Mouse (Mus musculus): ENCODE data around the gene Lama2. TPM values are rescaled to one million over a fixed set of nuclear protein-coding genes. Genes with fewer than 3 reads are reported as not detected.

Gene Lama2
- polyA plus RNA-seq, 1 experiment from 2014 or later: 0.81 TPM

DNA sequence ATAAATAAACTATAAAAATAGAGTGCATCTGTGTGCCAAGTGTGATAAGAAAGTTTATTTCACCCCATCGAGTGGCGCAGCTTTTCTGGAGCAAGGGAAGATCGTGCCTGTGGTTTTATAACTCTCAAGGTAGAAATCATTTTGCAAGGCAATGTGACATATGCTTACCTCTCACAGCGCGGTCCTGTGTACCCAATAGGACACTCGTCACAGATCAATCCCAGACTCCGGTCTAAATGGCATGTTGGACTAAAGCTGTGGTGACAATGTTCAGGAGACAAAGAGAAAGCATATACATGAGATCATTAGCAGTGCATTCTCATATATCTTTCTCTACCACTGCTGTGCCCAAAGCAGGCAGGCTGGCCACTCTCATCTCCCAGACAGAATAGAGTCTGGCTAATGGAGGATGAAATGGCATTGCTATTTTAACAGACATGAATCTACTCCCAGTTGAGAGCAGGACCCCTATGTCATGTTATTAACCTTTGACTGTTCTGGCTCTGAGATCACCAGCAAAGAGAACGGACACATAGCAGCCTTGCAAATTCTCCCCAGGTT, 395.7 kb downstream of the Lama2 start:
- Histone ChIP-seq H3K9ac (ENCODE audit: low read depth, low read length) (no peak overlapping the region), H3K27me3 (ENCODE audit: control insufficient read depth, insufficient read depth, low read depth, low read length) (no peaks in the 10 kb centered on the region), H3K4me2 (ENCODE audit: low read depth, low read length) (no peak overlapping the region), H3K27ac (ENCODE audit: low read length) (no peak overlapping the region), H3K4me1 (ENCODE audit: control insufficient read depth, low read depth, low read length) (no peaks in the 10 kb centered on the region), H3K4me3 (ENCODE audit: low read depth, low read length) (no peak overlapping the region), H3K9me3 (replicated peaks; ENCODE audit: control insufficient read depth, low read length) (no peaks in the 10 kb centered on the region), H3K36me3 (ENCODE audit: control insufficient read depth, insufficient read depth) (no peaks in the 10 kb centered on the region)
- WGBS (ENCODE audit: insufficient replicate concordance): 62% methylated on average over 8 of the region's 8 CpGs
- no peak for ATAC-seq (ENCODE audit: low read depth)

GRCm38 (mm10) chr10:27222639-27223315, 396.8 kb downstream of the Lama2 start:
- no peak for ATAC-seq (ENCODE audit: low read depth)
- no peak overlapping the region for H3K4me3 ChIP-seq (ENCODE audit: low read depth, low read length)
- 60% methylated on average over 6 of the region's 6 CpGs for WGBS (ENCODE audit: insufficient replicate concordance)

DNA sequence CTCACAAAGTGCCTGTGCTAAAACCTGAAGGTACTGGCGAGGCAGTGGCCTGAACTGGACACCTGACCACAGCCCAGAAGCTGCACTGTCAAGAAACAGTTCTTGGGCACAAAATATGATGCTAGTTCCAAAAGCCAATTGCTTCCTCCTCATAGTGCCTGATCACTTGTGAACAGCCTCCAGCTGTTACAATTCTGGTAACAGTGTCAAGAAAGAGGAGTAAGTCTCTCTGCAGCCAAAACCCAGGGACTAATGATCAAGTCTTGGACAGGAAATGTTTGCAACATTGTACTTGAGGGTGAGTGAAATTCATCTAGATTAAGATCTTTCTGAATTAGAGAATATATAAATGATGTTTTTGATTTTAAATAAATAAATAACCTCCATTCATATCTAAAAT, 399.9 kb downstream of the Lama2 start:
- Histone ChIP-seq H3K4me3 (ENCODE audit: low read depth, low read length) (no peak overlapping the region), H3K9me3 (replicated peaks; ENCODE audit: control insufficient read depth, low read length) (no peaks in the 10 kb centered on the region), H3K27ac (ENCODE audit: low read length) (no peak overlapping the region), H3K4me2 (ENCODE audit: low read depth, low read length) (no peak overlapping the region), H3K9ac (ENCODE audit: low read depth, low read length) (no peak overlapping the region), H3K4me1 (ENCODE audit: control insufficient read depth, low read depth, low read length) (no peaks in the 10 kb centered on the region), H3K27me3 (ENCODE audit: control insufficient read depth, insufficient read depth, low read depth, low read length) (no peaks in the 10 kb centered on the region), H3K36me3 (ENCODE audit: control insufficient read depth, insufficient read depth) (no peaks in the 10 kb centered on the region)
- 34% methylated on average over 1 of the region's 1 CpGs for WGBS (ENCODE audit: insufficient replicate concordance)
- no peak for ATAC-seq (ENCODE audit: low read depth)

More at GRCm38 (mm10) chr10:27222639-27223315, 396.8 kb downstream of the Lama2 start:
- Histone ChIP-seq H3K36me3 (ENCODE audit: control insufficient read depth, insufficient read depth) (no peaks in the 10 kb centered on the region), H3K27ac (ENCODE audit: low read length) (no peak overlapping the region), H3K9me3 (replicated peaks; ENCODE audit: control insufficient read depth, low read length) (no peaks in the 10 kb centered on the region), H3K4me1 (ENCODE audit: control insufficient read depth, low read depth, low read length) (no peaks in the 10 kb centered on the region), H3K9ac (ENCODE audit: low read depth, low read length) (no peak overlapping the region), H3K4me2 (ENCODE audit: low read depth, low read length) (no peak overlapping the region), H3K27me3 (ENCODE audit: control insufficient read depth, insufficient read depth, low read depth, low read length) (no peaks in the 10 kb centered on the region)

DNA sequence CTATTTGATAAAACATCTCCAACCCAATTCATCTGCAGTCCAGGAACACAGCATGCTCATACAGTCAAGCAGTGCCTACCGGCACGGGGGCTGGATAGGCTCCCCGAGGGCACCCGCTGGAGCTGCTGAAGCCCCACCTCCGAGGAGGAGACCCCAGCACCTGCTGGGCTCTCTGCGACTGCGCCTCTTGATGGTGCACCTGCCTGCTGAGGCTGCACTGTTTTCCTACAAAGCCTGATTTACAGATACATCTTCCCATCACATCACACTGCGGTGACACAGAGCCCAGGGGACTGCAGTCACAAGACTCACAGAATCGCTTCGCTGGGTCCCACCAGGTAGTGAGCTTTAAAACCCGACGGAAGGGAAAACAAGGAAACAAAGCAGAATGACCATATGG, 412.2 kb downstream of the Lama2 start:
- ATAC-seq (ENCODE audit: low read depth): no peak
- H3K4me2 ChIP-seq (ENCODE audit: low read depth, low read length): no peak overlapping the region
- H3K27me3 ChIP-seq (ENCODE audit: control insufficient read depth, insufficient read depth, low read depth, low read length): no peaks in the 10 kb centered on the region
- H3K9ac ChIP-seq (ENCODE audit: low read depth, low read length): no peak overlapping the region
- no peak overlapping the region for H3K4me3 ChIP-seq (ENCODE audit: low read depth, low read length)
- H3K4me1 ChIP-seq (ENCODE audit: control insufficient read depth, low read depth, low read length): no peaks in the 10 kb centered on the region
- no peak overlapping the region for H3K27ac ChIP-seq (ENCODE audit: low read length)
- no peaks in the 10 kb centered on the region for H3K36me3 ChIP-seq (ENCODE audit: control insufficient read depth, insufficient read depth)
- WGBS (ENCODE audit: insufficient replicate concordance): 25% methylated on average over 12 of the region's 12 CpGs
- no peaks in the 10 kb centered on the region for H3K9me3 ChIP-seq (replicated peaks; ENCODE audit: control insufficient read depth, low read length)

DNA sequence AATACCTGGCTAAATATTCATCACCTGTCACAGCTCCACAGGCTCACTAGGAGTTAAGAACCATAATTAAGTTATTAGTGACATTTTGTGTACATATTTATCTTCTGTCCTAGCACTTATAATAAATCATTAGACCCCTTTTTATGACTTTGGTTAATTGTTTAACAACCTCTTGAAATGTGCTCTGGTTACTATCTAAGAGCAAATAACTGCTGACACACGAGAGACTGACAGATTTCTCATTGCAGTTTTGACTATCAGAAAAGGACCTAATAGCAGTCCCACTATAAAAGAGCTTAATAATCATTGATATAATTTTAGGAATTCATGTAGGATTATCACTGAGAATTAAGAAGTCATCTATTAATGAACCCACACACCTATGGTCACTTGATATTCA, 421.1 kb downstream of the Lama2 start:
- Histone ChIP-seq H3K4me1 (ENCODE audit: control insufficient read depth, low read depth, low read length) (no peaks in the 10 kb centered on the region), H3K4me2 (ENCODE audit: low read depth, low read length) (no peak overlapping the region), H3K27ac (ENCODE audit: low read length) (no peak overlapping the region), H3K9me3 (replicated peaks; ENCODE audit: control insufficient read depth, low read length) (no peaks in the 10 kb centered on the region), H3K36me3 (ENCODE audit: control insufficient read depth, insufficient read depth) (no peaks in the 10 kb centered on the region), H3K9ac (ENCODE audit: low read depth, low read length) (no peak overlapping the region), H3K27me3 (ENCODE audit: control insufficient read depth, insufficient read depth, low read depth, low read length) (no peaks in the 10 kb centered on the region), H3K4me3 (ENCODE audit: low read depth, low read length) (no peak overlapping the region)
- 31% methylated on average over 1 of the region's 1 CpGs for WGBS (ENCODE audit: insufficient replicate concordance)
- ATAC-seq (ENCODE audit: low read depth): no peak

DNA sequence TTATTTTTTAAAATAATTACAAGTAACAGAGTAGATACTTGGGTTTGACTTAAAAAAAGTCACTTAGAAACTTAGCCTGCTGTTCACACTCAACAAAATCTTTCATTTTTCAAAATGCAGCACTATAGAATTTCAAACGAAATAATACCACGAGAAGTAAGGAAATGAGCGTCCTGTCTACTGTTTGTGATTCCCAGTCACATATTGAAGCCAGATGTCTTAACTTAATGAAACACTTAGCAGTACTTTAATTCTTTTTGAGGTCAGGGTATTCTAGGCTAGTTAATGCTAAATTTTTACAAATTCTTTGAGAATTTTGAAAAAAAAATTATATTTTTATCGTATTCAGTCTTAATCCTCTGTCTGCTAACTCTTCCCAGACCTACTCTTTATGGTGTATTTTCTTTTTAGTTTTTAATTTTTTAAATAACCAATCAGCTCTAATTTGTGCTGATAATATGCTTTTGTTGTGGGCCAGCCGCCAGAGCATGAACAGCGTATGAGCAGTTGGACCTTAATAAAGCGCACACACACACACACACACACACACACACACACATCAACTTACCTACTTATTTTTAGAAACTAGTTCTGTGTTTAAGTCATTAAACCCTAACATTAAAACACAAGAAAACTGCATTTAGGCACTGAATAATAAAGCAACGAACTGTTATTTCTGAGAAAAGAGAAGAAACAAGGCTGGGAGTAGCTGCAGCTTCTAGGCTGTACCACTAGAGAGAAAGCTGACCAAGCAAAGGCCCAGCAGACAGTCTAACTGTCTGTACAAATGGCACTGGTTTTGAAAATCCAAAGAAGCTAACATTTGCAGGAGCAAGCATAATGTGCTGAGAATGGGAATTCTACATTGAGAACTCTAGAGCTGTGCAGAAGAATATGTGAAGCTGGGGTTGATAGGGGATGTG, 425.3 kb downstream of the Lama2 start:
- Histone ChIP-seq H3K27me3 (ENCODE audit: control insufficient read depth, insufficient read depth, low read depth, low read length) (no peaks in the 10 kb centered on the region), H3K4me1 (ENCODE audit: control insufficient read depth, low read depth, low read length) (no peaks in the 10 kb centered on the region)

DNA sequence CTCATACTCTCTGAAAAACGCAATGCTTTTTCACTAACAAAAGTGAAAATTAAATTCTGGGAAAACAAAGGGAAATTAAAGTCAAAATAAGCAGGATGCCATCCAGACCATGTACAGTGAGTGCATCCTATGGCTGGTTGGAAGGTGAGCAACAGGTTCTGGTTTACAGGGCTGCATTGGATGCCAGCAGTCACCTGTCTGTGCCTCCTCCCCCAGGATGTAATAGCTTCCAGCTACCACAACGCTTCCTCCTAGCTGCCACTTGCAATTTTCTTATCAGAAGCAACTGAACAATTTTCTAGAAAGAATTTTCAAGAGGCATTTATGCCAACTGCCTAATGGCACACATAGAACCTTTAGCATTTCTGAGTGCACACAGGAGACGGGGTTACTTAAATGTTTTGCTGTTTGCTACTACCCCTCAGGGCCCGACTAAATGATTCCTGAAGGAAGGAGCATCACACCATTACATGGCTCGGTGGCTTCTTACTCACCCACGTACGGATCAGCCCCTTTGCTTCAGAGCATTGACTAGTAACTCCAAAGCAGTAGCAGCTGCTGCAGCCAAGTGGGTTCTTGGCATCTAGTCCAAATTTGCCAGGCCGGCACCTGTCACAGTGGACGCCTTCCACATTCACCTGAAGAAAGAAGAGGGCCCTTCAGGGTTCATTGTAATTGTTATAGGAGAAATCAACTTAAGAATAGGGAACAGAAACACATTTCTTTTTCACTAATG, 430.8 kb downstream of the Lama2 start:
- H3K27me3 ChIP-seq (ENCODE audit: control insufficient read depth, insufficient read depth, low read depth, low read length): no peaks in the 10 kb centered on the region
- no peaks in the 10 kb centered on the region for H3K4me1 ChIP-seq (ENCODE audit: control insufficient read depth, low read depth, low read length)
- WGBS (ENCODE audit: insufficient replicate concordance): 57% methylated on average over 9 of the region's 9 CpGs
- H3K27ac ChIP-seq (ENCODE audit: low read length): no peak overlapping the region
- H3K9ac ChIP-seq (ENCODE audit: low read depth, low read length): no peak overlapping the region
- H3K4me2 ChIP-seq (ENCODE audit: low read depth, low read length): no peak overlapping the region
- no peaks in the 10 kb centered on the region for H3K36me3 ChIP-seq (ENCODE audit: control insufficient read depth, insufficient read depth)
- H3K9me3 ChIP-seq (replicated peaks; ENCODE audit: control insufficient read depth, low read length): no peaks in the 10 kb centered on the region
- ATAC-seq (ENCODE audit: low read depth): no peak
- no peak overlapping the region for H3K4me3 ChIP-seq (ENCODE audit: low read depth, low read length)

More for the DNA sequence above, 425.3 kb downstream of the Lama2 start:
- H3K36me3 ChIP-seq (ENCODE audit: control insufficient read depth, insufficient read depth): no peaks in the 10 kb centered on the region
- H3K4me3 ChIP-seq (ENCODE audit: low read depth, low read length): no peak overlapping the region
- no peak overlapping the region for H3K4me2 ChIP-seq (ENCODE audit: low read depth, low read length)
- ATAC-seq (ENCODE audit: low read depth): no peak
- H3K9me3 ChIP-seq (replicated peaks; ENCODE audit: control insufficient read depth, low read length): no peaks in the 10 kb centered on the region
- H3K9ac ChIP-seq (ENCODE audit: low read depth, low read length): no peak overlapping the region
- H3K27ac ChIP-seq (ENCODE audit: low read length): no peak overlapping the region
- 73% methylated on average over 8 of the region's 8 CpGs for WGBS (ENCODE audit: insufficient replicate concordance)

GRCm38 (mm10) chr10:27184185-27184584, 435.4 kb downstream of the Lama2 start:
- no peak overlapping the region for H3K4me2 ChIP-seq (ENCODE audit: low read depth, low read length)
- H3K27me3 ChIP-seq (ENCODE audit: control insufficient read depth, insufficient read depth, low read depth, low read length): no peaks in the 10 kb centered on the region
- H3K9me3 ChIP-seq (replicated peaks; ENCODE audit: control insufficient read depth, low read length): no peaks in the 10 kb centered on the region
- 72% methylated on average over 5 of the region's 5 CpGs for WGBS (ENCODE audit: insufficient replicate concordance)
- no peaks in the 10 kb centered on the region for H3K36me3 ChIP-seq (ENCODE audit: control insufficient read depth, insufficient read depth)
- H3K9ac ChIP-seq (ENCODE audit: low read depth, low read length): no peak overlapping the region
- H3K27ac ChIP-seq (ENCODE audit: low read length): no peak overlapping the region
- no peaks in the 10 kb centered on the region for H3K4me1 ChIP-seq (ENCODE audit: control insufficient read depth, low read depth, low read length)
- no peak overlapping the region for H3K4me3 ChIP-seq (ENCODE audit: low read depth, low read length)
- ATAC-seq (ENCODE audit: low read depth): no peak
